Mouse (Mus musculus) erythroblast, embryonic 14.5 days (primary cell): ENCODE data around the gene Zfyve9.

ENCODE experiments used
- GATA1 ChIP-seq: IDR thresholded peaks from 2 replicates; pipeline ENCODE4 v1.6.1; 2012; ENCODE audit warnings: low read length, inconsistent platforms, mixed read lengths
- TAL1 ChIP-seq: IDR thresholded peaks from 3 replicates; pipeline ENCODE4 v1.6.1; 2012; ENCODE audit warnings: low read length, inconsistent platforms, mixed read lengths

GRCm38 (mm10) chr4:108746160-108746873 is 34.3 kb downstream of the Zfyve9 start:
- TF ChIP-seq GATA1 = no peak
- TF ChIP-seq TAL1 = no peak
